Mouse (Mus musculus) MEL (cell line): ENCODE results near the gene Oprm1. TPM values are rescaled to one million over a fixed set of nuclear protein-coding genes. Genes with fewer than 3 reads are reported as not detected.

Source experiments
- DNase-seq: peaks from one replicate; pipeline ENCODE4 v3.0.0; 2011; ENCODE audit warnings: low read depth, low spot score
- H3K27ac ChIP-seq: 2 replicates; pipeline ENCODE4 v1.5.1; 2012; ENCODE audit warnings: low read depth, mild to moderate bottlenecking, control low read depth, low read length, moderate library complexity; ENCODE audit not compliant: control insufficient read depth
- H3K27me3 ChIP-seq, 2 experiments: fragments of 150-350 bp in 1 of 2; sonication (generic) in 1 of 2; 2 replicates each; pipeline ENCODE4 v1.6.1; 2012; ENCODE audit warnings: low read length in 2 of 2, mild to moderate bottlenecking in 2 of 2, improper control_type of control experiment in 1 of 2, moderate library complexity in 1 of 2; ENCODE audit not compliant: insufficient read depth in 2 of 2, control insufficient read depth in 1 of 2
- H3K36me3 ChIP-seq, 2 experiments: 2 replicates each; pipeline ENCODE4 v1.6.1; 2012 to 2014; ENCODE audit warnings: low read length in 2 of 2, improper control_type of control experiment in 1 of 2, inconsistent platforms in 1 of 2, mild to moderate bottlenecking in 1 of 2; ENCODE audit not compliant: insufficient read depth in 2 of 2, control insufficient read depth in 1 of 2
- H3K4me1 ChIP-seq, 2 experiments: fragments of 150-350 bp in 1 of 2; sonication (generic) in 1 of 2; 2 replicates each; pipeline ENCODE4 v1.6.1; 2012; ENCODE audit warnings: low read length in 2 of 2, improper control_type of control experiment in 1 of 2, mild to moderate bottlenecking in 1 of 2; ENCODE audit not compliant: insufficient read depth in 2 of 2, control insufficient read depth in 1 of 2
- H3K4me3 ChIP-seq, 2 experiments: fragments of 150-350 bp in 1 of 2; sonication (generic) in 1 of 2; 2 replicates each; pipeline ENCODE4 v1.5.1; 2012; ENCODE audit warnings: low read depth in 2 of 2, low read length in 2 of 2, mild to moderate bottlenecking in 2 of 2, moderate library complexity in 2 of 2, control low read depth in 1 of 2, improper control_type of control experiment in 1 of 2; ENCODE audit not compliant: control insufficient read depth in 1 of 2, insufficient read depth in 1 of 2
- H3K79me2 ChIP-seq: 2 replicates; pipeline ENCODE4 v1.6.1; 2012; ENCODE audit warnings: mild to moderate bottlenecking, low read length, moderate library complexity; ENCODE audit not compliant: control insufficient read depth, poor library complexity, insufficient read depth
- H3K9ac ChIP-seq: 2 replicates; pipeline ENCODE4 v1.6.1; 2012; ENCODE audit warnings: low read depth, mild to moderate bottlenecking, control low read depth, low read length, moderate library complexity; ENCODE audit not compliant: control insufficient read depth, poor library complexity, severe bottlenecking
- H3K9me3 ChIP-seq: fragments of 150-350 bp; sonication (generic); replicated peaks from 2 replicates; pipeline ENCODE4 v1.6.1; 2012; ENCODE audit warnings: mild to moderate bottlenecking, low read length, improper control_type of control experiment, moderate library complexity; ENCODE audit not compliant: insufficient read depth
- E2F4 ChIP-seq: IDR thresholded peaks from 2 replicates; pipeline ENCODE4 v1.6.1; 2011; ENCODE audit warnings: low read depth, low read length, improper control_type of control experiment, borderline replicate concordance
- ELF1 ChIP-seq: IDR thresholded peaks from 2 replicates; pipeline ENCODE4 v1.6.1; 2014; ENCODE audit warnings: low read depth, mild to moderate bottlenecking, inconsistent platforms, low read length, improper control_type of control experiment, moderate library complexity
- EP300 ChIP-seq, 2 experiments: IDR thresholded peaks; 2 replicates each; pipeline ENCODE4 v1.6.1; 2011; ENCODE audit warnings: improper control_type of control experiment in 2 of 2, low read length in 2 of 2, low read depth in 1 of 2, mild to moderate bottlenecking in 1 of 2
- GABPA ChIP-seq: IDR thresholded peaks from 2 replicates; pipeline ENCODE4 v1.6.1; 2012; ENCODE audit warnings: low read depth, mild to moderate bottlenecking, inconsistent platforms, low read length, improper control_type of control experiment, moderate library complexity
- HCFC1 ChIP-seq: IDR thresholded peaks from 2 replicates; pipeline ENCODE4 v1.6.1; 2012; ENCODE audit warnings: low read depth, mild to moderate bottlenecking, inconsistent platforms, low read length, improper control_type of control experiment, moderate library complexity
- JUND ChIP-seq: IDR thresholded peaks from 2 replicates; pipeline ENCODE4 v1.6.1; 2011; ENCODE audit warnings: low read depth, mild to moderate bottlenecking, improper control_type of control experiment, low read length
- KAT2A ChIP-seq: conservative IDR thresholded peaks from 2 replicates; pipeline ENCODE4 v1.6.1; 2012; ENCODE audit warnings: low read depth, low read length, improper control_type of control experiment, inconsistent platforms
- MEF2A ChIP-seq: IDR thresholded peaks from 2 replicates; pipeline ENCODE4 v1.6.1; 2014; ENCODE audit warnings: low read depth, mild to moderate bottlenecking, inconsistent platforms, low read length, improper control_type of control experiment; ENCODE audit not compliant: poor library complexity, insufficient replicate concordance, severe bottlenecking; ENCODE audit errors: extremely low read depth
- MYC ChIP-seq: IDR thresholded peaks from 2 replicates; pipeline ENCODE4 v1.6.1; 2011; ENCODE audit warnings: low read depth, mild to moderate bottlenecking, low read length, improper control_type of control experiment, moderate library complexity
- POLR2AphosphoS2 ChIP-seq: IDR thresholded peaks from 2 replicates; pipeline ENCODE4 v1.6.1; 2011; ENCODE audit warnings: low read length, improper control_type of control experiment
- RAD21 ChIP-seq: IDR thresholded peaks from 2 replicates; pipeline ENCODE4 v1.6.1; 2011; ENCODE audit warnings: mild to moderate bottlenecking, low read depth, low read length, improper control_type of control experiment
- TAL1 ChIP-seq: IDR thresholded peaks from 2 replicates; pipeline ENCODE4 v1.6.1; 2012; ENCODE audit warnings: mild to moderate bottlenecking, inconsistent platforms, low read length, moderate library complexity, mixed read lengths
- USF2 ChIP-seq, 2 experiments: IDR thresholded peaks; 2 replicates each; pipeline ENCODE4 v1.6.1; 2011 to 2012; ENCODE audit warnings: improper control_type of control experiment in 2 of 2, low read length in 2 of 2, borderline replicate concordance in 1 of 2, inconsistent platforms in 1 of 2, low read depth in 1 of 2, mild to moderate bottlenecking in 1 of 2; ENCODE audit not compliant: insufficient read depth in 1 of 2
- ZC3H11A ChIP-seq: IDR thresholded peaks from 2 replicates; pipeline ENCODE4 v1.6.1; 2012; ENCODE audit warnings: low read depth, mild to moderate bottlenecking, inconsistent platforms, low read length, improper control_type of control experiment
- ZMIZ1 ChIP-seq: IDR thresholded peaks from 2 replicates; pipeline ENCODE4 v1.6.1; 2012; ENCODE audit warnings: low read depth, mild to moderate bottlenecking, inconsistent platforms, low read length, improper control_type of control experiment, moderate library complexity
- ZNF384 ChIP-seq: IDR thresholded peaks from 2 replicates; pipeline ENCODE4 v1.6.1; 2012; ENCODE audit warnings: low read depth, mild to moderate bottlenecking, inconsistent platforms, low read length, improper control_type of control experiment
- polyA plus RNA-seq, 2 experiments: library from polyadenylated mRNA; stranded (reverse) in 1 of 2; unstranded in 1 of 2; fragments of >175 nt in 1 of 2; fragments of >200 nt in 1 of 2; gene quantifications; 2 replicates each; pipeline versions ENCODE4 v1.2.1 to v1.2.4; 2012; ENCODE audit warnings: low replicate concordance in 2 of 2, low read depth in 1 of 2; ENCODE audit not compliant: insufficient read length in 2 of 2, insufficient read depth in 1 of 2, missing spikeins in 1 of 2
- total RNA-seq: library from RNA; depleted of rRNA; stranded (reverse); fragments of 300-350 nt; gene quantifications from 2 replicates; pipeline ENCODE4 v1.2.3, GENCODE M21; 2012

Gene Oprm1
- total and polyA plus RNA-seq, 3 experiments: not detected

DNA sequence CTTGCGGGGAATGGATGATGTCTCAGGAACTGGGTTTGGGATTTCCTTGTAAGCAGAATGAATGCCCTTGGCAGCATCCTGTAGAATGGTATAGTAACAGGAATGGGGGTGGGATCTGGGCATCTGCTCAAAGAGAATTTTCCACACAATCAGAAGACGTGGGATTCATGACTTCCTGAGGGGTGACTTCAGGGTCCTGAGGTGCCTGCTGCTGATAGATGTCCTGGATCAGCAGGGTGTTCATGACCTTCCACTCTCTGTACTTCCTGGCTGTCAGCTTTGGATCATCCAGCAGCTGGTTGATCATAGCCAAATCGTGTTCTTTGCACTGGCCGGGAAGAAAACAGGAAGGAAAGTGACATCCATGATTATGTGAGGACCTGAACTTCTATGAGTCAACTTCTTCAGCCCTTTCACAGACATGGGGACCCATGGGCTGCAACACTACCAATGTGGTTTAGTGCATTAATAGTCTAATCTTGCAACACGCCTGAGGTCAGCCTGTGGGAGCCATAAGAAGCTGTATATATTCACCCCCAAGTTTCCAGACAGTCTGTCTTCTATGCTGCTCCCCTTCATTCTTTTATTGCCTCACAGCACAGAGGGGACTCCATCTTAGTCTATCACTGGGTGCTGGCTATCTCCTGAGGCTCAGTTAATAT is 132.2 kb downstream of the Oprm1 start:
- no peaks in the 10 kb centered on the region for H3K27me3 ChIP-seq

DNA sequence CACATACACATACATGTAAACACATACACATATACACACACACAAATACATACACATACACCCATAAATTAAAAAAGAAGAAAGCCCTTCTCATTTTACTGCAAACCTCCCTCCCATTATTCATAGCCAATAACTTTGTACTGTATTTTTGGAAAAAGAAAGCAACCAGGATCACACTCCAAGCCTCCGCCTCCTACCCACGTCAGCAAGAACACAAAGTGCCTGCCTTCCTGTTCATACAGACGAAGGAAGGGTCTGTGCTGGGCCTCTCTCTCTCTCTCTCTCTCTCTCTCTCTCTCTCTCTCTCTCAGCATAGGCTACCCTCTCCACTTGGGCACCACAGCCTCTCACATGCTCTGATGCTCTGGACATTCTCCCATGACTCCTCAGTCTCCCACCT is 137.5 kb downstream of the Oprm1 start:
- Histone ChIP-seq H3K4me3 (no peak overlapping the region), H3K27ac (no peak overlapping the region), H3K4me1 (no peaks in the 10 kb centered on the region), H3K9ac (no peak overlapping the region), H3K9me3 (no peaks in the 10 kb centered on the region), H3K79me2 (no peaks in the 10 kb centered on the region), H3K36me3 (no peaks in the 10 kb centered on the region), H3K27me3 (no peaks in the 10 kb centered on the region)
- no peak for DNase-seq
- no peak for TF ChIP-seq GABPA
- no peak for TF ChIP-seq ZMIZ1
- TF ChIP-seq EP300 (IDR thresholded peaks at IDR 0.05; ENCODE audit: low read depth in 1 of 2, low read length in 2 of 2): no peak
- no peak for TF ChIP-seq TAL1
- TF ChIP-seq MYC: no peak
- no peak for TF ChIP-seq E2F4
- TF ChIP-seq MEF2A: no peak

More for the DNA sequence above, 132.2 kb downstream of the Oprm1 start:
- H3K4me1 ChIP-seq: no peaks in the 10 kb centered on the region
- H3K4me3 ChIP-seq: no peak overlapping the region
- no peaks in the 10 kb centered on the region for H3K79me2 ChIP-seq
- TF ChIP-seq RAD21 (no peak), ELF1 (no peak), ZNF384 (no peak), USF2 (IDR thresholded peaks at IDR 0.05; ENCODE audit: borderline replicate concordance in 1 of 2, insufficient read depth in 1 of 2, low read depth in 1 of 2, low read length in 2 of 2) (no peak), JUND (no peak), ZC3H11A (no peak), KAT2A (no peak), POLR2AphosphoS2 (no peak), HCFC1 (no peak)
- no peak overlapping the region for H3K9ac ChIP-seq
- no peak for DNase-seq
- H3K36me3 ChIP-seq: no peaks in the 10 kb centered on the region
- no peaks in the 10 kb centered on the region for H3K9me3 ChIP-seq
- no peak overlapping the region for H3K27ac ChIP-seq
